Mouse (Mus musculus) midbrain, embryonic 14.5 days (tissue): Measurements from ENCODE around the gene Ttc23. TPM values are rescaled to one million over a fixed set of nuclear protein-coding genes. Genes with fewer than 3 reads are reported as not detected.

ENCODE experiments used
- ATAC-seq: fragments of 200-750 bp; cut with Nextera tagmentation; 2 replicates; pipeline ENCODE4 v1.8.0; 2017; ENCODE audit warnings: moderate number of reproducible peaks, moderate library complexity; ENCODE audit not compliant: low FRiP score, low TSS enrichment
- DNase-seq: peaks from one replicate; pipeline ENCODE4 v3.0.0-alpha.2; 2015
- H3K27ac ChIP-seq: fragments of 300-500 bp; sonication (generic); replicated peaks from 2 replicates; pipeline ENCODE4 v1.5.1; 2014; ENCODE audit warnings: mild to moderate bottlenecking, low read depth, low read length, moderate library complexity
- H3K27me3 ChIP-seq: fragments of 300-500 bp; sonication (generic); 2 replicates; pipeline ENCODE4 v1.6.1; 2014; ENCODE audit warnings: low read length, control low read depth, mixed read lengths; ENCODE audit not compliant: control insufficient read depth, insufficient read depth
- H3K36me3 ChIP-seq: fragments of 300-500 bp; sonication (generic); 2 replicates; pipeline ENCODE4 v1.6.1; 2014; ENCODE audit warnings: low read length, control low read depth; ENCODE audit not compliant: control insufficient read depth, insufficient read depth
- H3K4me1 ChIP-seq: fragments of 300-500 bp; sonication (generic); 2 replicates; pipeline ENCODE4 v1.6.1; 2014; ENCODE audit warnings: mild to moderate bottlenecking, antibody characterized with exemption, low read length, control low read depth; ENCODE audit not compliant: control insufficient read depth, insufficient read depth
- H3K4me2 ChIP-seq: fragments of 300-500 bp; sonication (generic); 2 replicates; pipeline ENCODE4 v1.6.1; 2014; ENCODE audit warnings: mild to moderate bottlenecking, low read length, moderate library complexity
- H3K4me3 ChIP-seq: fragments of 300-500 bp; sonication (generic); replicated peaks from 2 replicates; pipeline ENCODE4 v1.5.1; 2014; ENCODE audit warnings: low read depth, low read length
- H3K9ac ChIP-seq: fragments of 300-500 bp; sonication (generic); replicated peaks from 2 replicates; pipeline ENCODE4 v1.6.1; 2014; ENCODE audit warnings: mild to moderate bottlenecking, low read length, moderate library complexity
- H3K9me3 ChIP-seq: fragments of 300-500 bp; sonication (generic); 2 replicates; pipeline ENCODE4 v1.6.1; 2016; ENCODE audit warnings: low read length, control low read depth, mixed read lengths; ENCODE audit not compliant: control insufficient read depth
- WGBS: fragments of 180-500 bp; shearing (Covaris S2); extraction: QIAGEN DNeasy Blood & Tissue Kit; methylation state at CpG from one replicate; pipeline ENCODE4 v1.1.7; 2014; 5-methylcytosine and 5-hydroxymethylcytosine counted together
- polyA plus RNA-seq: library from polyadenylated mRNA; unstranded; fragments of >200 nt; fragmentation: Nextera tagmentation; extraction: Ambion mirVana; gene quantifications from 2 replicates; pipeline ENCODE4 v1.2.1, GENCODE M21; 2014

Ttc23 gene
- polyA plus RNA-seq, 1 experiment from 2014 or later = 12.8 TPM

DNA sequence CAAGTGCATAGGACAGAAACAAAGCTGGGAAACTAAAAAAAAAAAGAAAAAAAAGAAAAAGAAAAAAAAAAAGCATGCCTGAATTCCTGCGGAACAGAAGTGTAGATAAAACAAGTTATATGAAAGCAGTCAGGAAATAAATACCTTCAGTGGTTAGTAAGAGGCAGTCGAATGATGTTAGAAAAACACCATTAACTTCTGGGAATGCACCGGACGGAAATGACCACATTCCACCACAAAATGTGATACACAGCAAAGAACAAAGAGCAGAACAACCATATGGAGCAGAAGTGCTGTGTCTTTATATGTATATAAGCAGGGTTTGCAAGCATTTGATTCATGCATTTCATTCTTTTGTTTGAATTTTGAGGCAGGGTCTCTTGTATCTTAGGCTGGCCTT lies 30.3 kb upstream of the Ttc23 start:
- ATAC-seq = no peak
- 94% methylated on average over 4 of the region's 4 CpGs for WGBS

DNA sequence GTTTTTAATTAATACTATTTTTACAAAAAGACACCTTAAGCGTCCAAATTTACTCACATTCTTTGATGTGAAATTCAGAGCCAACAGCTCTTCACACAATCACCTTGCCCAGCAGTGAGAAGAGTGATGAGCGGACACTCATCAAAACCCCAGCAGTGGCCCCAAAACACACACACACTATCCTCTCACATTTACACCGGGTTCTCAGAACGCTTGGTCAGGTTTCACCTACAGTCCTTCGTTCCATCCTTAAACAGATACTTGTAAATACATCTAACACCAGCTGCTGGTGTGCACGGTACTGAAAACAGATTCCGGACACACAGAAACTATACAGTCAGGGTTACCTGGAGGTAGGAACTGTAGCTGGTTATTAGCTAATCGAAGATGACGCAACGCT lies 29.6 kb upstream of the Ttc23 start:
- Histone ChIP-seq H3K4me1 (peaks cover 6% of the 10 kb centered on the region), H3K4me2 (no peak overlapping the region), H3K9ac (no peak overlapping the region), H3K27me3 (no peaks in the 10 kb centered on the region), H3K9me3 (no peaks in the 10 kb centered on the region), H3K4me3 (no peak overlapping the region), H3K27ac (no peak overlapping the region), H3K36me3 (0 out of 2 replicates have a peak, but pooled peaks cover 4% of the 10 kb centered on the region)
- WGBS = 95% methylated on average over 10 of the region's 10 CpGs
- no peak for ATAC-seq
- DNase-seq = no peak

More for the DNA sequence above, 30.3 kb upstream of the Ttc23 start:
- H3K27ac ChIP-seq = no peak overlapping the region
- H3K36me3 ChIP-seq = 0 out of 2 replicates have a peak, but pooled peaks cover 4% of the 10 kb centered on the region
- no peak overlapping the region for H3K9ac ChIP-seq
- H3K9me3 ChIP-seq = no peaks in the 10 kb centered on the region
- DNase-seq = no peak
- peaks cover 6% of the 10 kb centered on the region for H3K4me1 ChIP-seq
- no peak overlapping the region for H3K4me2 ChIP-seq
- H3K27me3 ChIP-seq = no peaks in the 10 kb centered on the region
- no peak overlapping the region for H3K4me3 ChIP-seq

DNA sequence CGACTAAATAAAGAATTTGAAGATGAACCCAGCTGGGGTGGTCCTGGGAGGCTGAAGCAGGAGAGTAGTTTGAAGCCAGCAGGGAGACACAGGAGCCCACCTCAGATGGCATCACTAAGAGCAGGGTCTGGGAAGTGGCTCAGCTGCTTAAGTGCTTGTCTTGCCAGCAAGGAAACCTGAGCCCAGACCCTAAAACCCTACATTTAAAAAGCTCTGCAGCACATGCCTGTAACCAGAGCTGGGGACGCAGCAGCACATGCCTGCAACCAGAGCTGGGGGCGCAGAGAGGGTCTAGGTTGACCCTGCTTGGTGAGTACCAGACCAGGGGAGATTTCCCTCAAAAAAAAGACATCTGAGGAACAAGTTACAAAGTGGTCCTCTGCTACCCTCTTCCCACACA lies 28.9 kb upstream of the Ttc23 start:
- no peak overlapping the region for H3K4me2 ChIP-seq
- peaks cover 4% of the 10 kb centered on the region for H3K4me1 ChIP-seq
- no peak overlapping the region for H3K9ac ChIP-seq
- no peaks in the 10 kb centered on the region for H3K9me3 ChIP-seq
- no peaks in the 10 kb centered on the region for H3K27me3 ChIP-seq
- DNase-seq (no peak), ATAC-seq (no peak)
- no peak overlapping the region for H3K27ac ChIP-seq
- 0 out of 2 replicates have a peak, but pooled peaks cover 4% of the 10 kb centered on the region for H3K36me3 ChIP-seq
- H3K4me3 ChIP-seq = no peak overlapping the region
- 89% methylated on average over 3 of the region's 3 CpGs for WGBS

DNA sequence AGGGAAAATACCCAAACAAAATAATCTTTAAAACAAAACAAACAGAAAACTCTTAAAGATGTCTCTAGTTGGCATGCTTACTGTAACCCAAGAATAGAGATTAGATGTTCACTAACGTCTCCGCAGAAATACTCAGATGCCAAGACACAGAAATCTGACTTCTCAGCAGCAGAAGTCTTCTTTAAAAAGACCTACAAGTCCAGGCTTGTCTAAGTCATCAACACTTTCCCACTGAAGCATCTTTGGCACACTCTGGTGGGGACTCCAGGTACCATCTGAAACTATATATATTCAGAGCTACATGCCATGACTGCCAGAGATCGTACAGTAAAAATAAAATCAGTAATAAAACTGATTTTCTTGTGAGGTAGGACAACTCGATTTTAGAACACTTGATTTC lies 27.4 kb upstream of the Ttc23 start:
- Histone ChIP-seq H3K9me3 (no peaks in the 10 kb centered on the region), H3K4me3 (no peak overlapping the region), H3K27ac (no peak overlapping the region), H3K36me3 (0 out of 2 replicates have a peak, but pooled peaks cover 4% of the 10 kb centered on the region), H3K27me3 (no peaks in the 10 kb centered on the region), H3K4me1 (no peaks in the 10 kb centered on the region), H3K9ac (no peak overlapping the region), H3K4me2 (no peak overlapping the region)
- whole genome bisulfite sequencing = 88% methylated on average over 4 of the region's 4 CpGs
- ATAC-seq = no peak
- peak; percentile 61 for DNase-seq

DNA sequence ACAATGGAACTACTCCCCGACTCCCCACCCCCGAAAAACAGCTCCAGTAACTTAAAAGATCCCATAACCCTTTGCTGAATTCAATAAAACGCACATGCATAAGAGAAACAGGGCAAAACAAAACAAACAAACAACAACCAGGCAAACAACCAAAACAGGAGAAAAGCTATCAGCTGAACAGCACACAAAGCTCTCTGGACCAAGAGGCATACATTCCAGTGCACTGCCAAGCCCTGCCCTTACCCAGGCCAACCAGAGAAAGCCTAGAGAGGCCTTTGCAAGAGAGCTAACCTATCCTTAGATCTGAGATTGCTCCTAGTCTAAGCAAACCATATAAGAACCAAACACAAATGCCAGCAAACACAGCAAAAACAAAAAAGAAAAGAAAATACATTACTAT lies 25.1 kb upstream of the Ttc23 start:
- Histone ChIP-seq H3K4me2 (no peak overlapping the region), H3K36me3 (peaks cover 5% of the 10 kb centered on the region; the same call in 1 of the 2 replicates), H3K27ac (no peak overlapping the region), H3K4me3 (no peak overlapping the region), H3K9me3 (no peaks in the 10 kb centered on the region), H3K27me3 (no peaks in the 10 kb centered on the region), H3K9ac (no peak overlapping the region), H3K4me1 (no peaks in the 10 kb centered on the region)
- DNase-seq (no peak), ATAC-seq (no peak)
- 89% methylated on average over 3 of the region's 3 CpGs for WGBS

DNA sequence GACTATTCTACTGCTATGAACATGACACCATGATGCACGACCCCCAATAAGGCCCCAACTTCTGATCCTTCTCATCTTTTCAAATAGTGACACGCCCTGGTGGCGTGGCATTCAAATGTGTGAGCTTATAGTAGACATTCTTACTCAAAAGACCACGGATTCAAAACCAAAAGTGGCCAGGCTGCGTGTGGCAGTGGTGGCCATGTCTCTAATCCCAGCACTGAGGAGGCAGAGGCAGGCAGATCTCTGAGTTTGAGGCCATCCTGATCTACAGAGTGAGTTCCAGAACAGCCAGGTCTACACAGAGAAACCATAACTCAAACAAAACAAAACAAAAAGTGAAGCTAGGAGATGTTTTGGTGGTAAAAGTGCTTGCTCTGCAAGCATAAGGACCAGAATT lies 20.5 kb upstream of the Ttc23 start:
- no peak for DNase-seq
- Histone ChIP-seq H3K27ac (no peak overlapping the region), H3K4me2 (no peak overlapping the region), H3K36me3 (peaks cover 6% of the 10 kb centered on the region; the same call in 1 of the 2 replicates), H3K9ac (no peak overlapping the region), H3K4me1 (no peaks in the 10 kb centered on the region), H3K27me3 (no peaks in the 10 kb centered on the region), H3K4me3 (no peak overlapping the region), H3K9me3 (no peaks in the 10 kb centered on the region)
- 87% methylated on average over 5 of the region's 5 CpGs for WGBS
- ATAC-seq = no peak

DNA sequence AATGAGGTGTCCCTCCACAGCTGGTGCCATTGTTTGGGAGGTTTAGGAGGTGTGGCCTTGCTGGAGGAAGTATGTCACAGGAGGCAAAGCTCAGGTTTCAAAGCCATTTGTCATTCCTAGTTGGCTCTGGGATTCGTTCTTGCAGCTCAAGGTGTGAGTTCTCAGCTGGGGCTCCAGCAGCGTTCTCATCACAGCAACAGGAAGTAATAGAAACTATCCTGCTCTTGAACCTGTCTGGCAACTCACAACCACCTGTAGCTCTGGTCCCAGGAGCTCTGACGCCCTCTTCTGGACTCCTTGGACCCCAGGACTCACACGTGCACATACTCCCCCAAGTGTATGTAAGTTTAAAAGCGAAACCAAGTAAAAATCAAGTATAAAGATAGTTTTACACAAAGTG lies 17.5 kb upstream of the Ttc23 start:
- no peak for ATAC-seq
- Histone ChIP-seq H3K27me3 (no peaks in the 10 kb centered on the region), H3K4me2 (no peak overlapping the region), H3K9ac (no peak overlapping the region), H3K27ac (no peak overlapping the region), H3K9me3 (no peaks in the 10 kb centered on the region), H3K36me3 (peaks cover 12% of the 10 kb centered on the region; the same call in 1 of the 2 replicates), H3K4me3 (no peak overlapping the region), H3K4me1 (no peaks in the 10 kb centered on the region)
- DNase-seq = no peak
- WGBS = 52% methylated on average over 5 of the region's 5 CpGs

DNA sequence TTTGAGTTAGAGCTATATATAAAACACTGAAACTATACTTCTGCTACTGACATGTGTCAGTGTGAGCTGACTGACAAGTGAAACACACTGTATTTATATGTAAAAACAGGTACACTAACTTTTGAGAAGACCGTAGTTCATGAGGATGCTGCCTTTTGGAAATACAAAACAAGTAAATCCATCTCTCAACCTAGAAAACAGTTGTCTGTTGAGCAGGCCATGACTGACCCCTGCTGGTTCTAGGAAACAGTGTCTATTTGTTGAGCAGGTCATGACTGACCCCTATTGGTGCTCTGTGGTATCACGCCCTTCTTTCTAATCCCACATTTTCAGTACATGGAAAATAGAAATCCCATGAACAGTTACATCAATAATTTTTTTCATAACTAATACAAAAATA lies 16.4 kb upstream of the Ttc23 start:
- ATAC-seq (peak; percentile 70; the same call in 1 of the 2 replicates), DNase-seq (peak; percentile 93)
- H3K27ac ChIP-seq = no peak overlapping the region
- no peaks in the 10 kb centered on the region for H3K4me1 ChIP-seq
- H3K9me3 ChIP-seq = no peaks in the 10 kb centered on the region
- H3K36me3 ChIP-seq = peaks cover 16% of the 10 kb centered on the region; the same call in 1 of the 2 replicates
- 25% methylated on average over 2 of the region's 2 CpGs for WGBS
- no peaks in the 10 kb centered on the region for H3K27me3 ChIP-seq
- no peak overlapping the region for H3K9ac ChIP-seq
- no peak overlapping the region for H3K4me2 ChIP-seq
- no peak overlapping the region for H3K4me3 ChIP-seq

DNA sequence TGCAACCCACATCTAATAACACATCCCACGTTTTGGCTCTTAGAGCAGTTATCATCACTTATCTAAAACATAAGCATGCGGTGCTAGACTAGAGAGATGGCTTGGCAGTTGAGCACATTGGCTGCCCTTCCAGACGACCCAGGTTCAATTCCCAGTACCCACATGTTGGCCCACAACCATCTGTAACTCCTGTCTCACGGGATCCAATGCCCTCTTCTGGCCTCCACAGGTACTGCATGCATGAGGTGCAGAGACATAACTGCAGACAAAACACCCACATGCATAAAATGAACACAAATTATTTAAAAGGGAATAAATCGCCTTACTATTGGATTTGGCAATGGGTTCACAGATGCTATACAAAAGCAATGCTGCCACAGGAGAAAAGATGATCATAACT lies 14.8 kb upstream of the Ttc23 start:
- H3K9ac ChIP-seq = no peak overlapping the region
- no peak overlapping the region for H3K27ac ChIP-seq
- no peak for ATAC-seq
- no peak overlapping the region for H3K4me3 ChIP-seq
- no peak for DNase-seq
- no peak overlapping the region for H3K4me2 ChIP-seq
- WGBS = 84% methylated on average over 5 of the region's 5 CpGs
- no peaks in the 10 kb centered on the region for H3K9me3 ChIP-seq
- H3K4me1 ChIP-seq = no peaks in the 10 kb centered on the region
- peaks cover 14% of the 10 kb centered on the region; the same call in 1 of the 2 replicates for H3K36me3 ChIP-seq
- no peaks in the 10 kb centered on the region for H3K27me3 ChIP-seq
